Mouse (Mus musculus) spleen, adult 12 weeks (tissue): ENCODE measurements around the gene Smpd3.

Source experiments
- DNase-seq: peaks from one replicate; pipeline ENCODE4 v3.0.0; 2022; ENCODE audit warnings: low spot score

Smpd3 gene

GRCm38 (mm10) chr8:106219620-106220019, 118.2 kb downstream of the Smpd3 start:
- DNase-seq: no peak

GRCm38 (mm10) chr8:106213959-106214358, 123.8 kb downstream of the Smpd3 start:
- no peak for DNase-seq

- no peak for DNase-seq
Measured at GRCm38 (mm10) chr8:106211421-106211820, 126.4 kb downstream of the Smpd3 start.

GRCm38 (mm10) chr8:106210821-106211345, 126.9 kb downstream of the Smpd3 start, which contains the start of the genes Slc7a6os and Prmt7:
Gene Slc7a6os, minus strand, starts transcription at chr8:106210935.
Gene Prmt7, plus strand, starts transcription at chr8:106210936.
- peak; percentile 92 for DNase-seq

- peak; percentile 2 for DNase-seq
Measured at GRCm38 (mm10) chr8:106210035-106210731, 127.6 kb downstream of the Smpd3 start.
